Mouse (Mus musculus) stomach, postnatal 0 days (tissue): ENCODE measurements around the gene Cdc42ep5.

Experiments used
- CTCF ChIP-seq: IDR thresholded peaks from 2 replicates; pipeline ENCODE4 v1.5.1; 2016; ENCODE audit warnings: antibody characterized with exemption, low read depth, mild to moderate bottlenecking, moderate library complexity
- EP300 ChIP-seq: optimal IDR thresholded peaks from 2 replicates; pipeline ENCODE3; 2016; ENCODE audit warnings: antibody characterized with exemption

GRCm38 (mm10) chr7:4139391-4139790 lies 25.3 kb downstream of the Cdc42ep5 start:
- TF ChIP-seq CTCF (no peak), EP300 (no peak)
